Mouse (Mus musculus): ENCODE measurements around the gene Btg1. TPM values are rescaled to one million over a fixed set of nuclear protein-coding genes. Genes with fewer than 3 reads are reported as not detected.

Btg1 gene
- polyA plus RNA-seq, 1 experiment from 2014 or later, result 71.9 TPM

GRCm38 (mm10) chr10:96589781-96590180, 27.0 kb upstream of the Btg1 start:
- H3K9ac ChIP-seq, result no peak overlapping the region
- no peaks in the 10 kb centered on the region for H3K27me3 ChIP-seq
- no peaks in the 10 kb centered on the region for H3K9me3 ChIP-seq
- WGBS, result 87% methylated on average over 5 of the region's 5 CpGs
- peaks cover 5% of the 10 kb centered on the region; the same call in 1 of the 2 replicates for H3K4me1 ChIP-seq
- H3K27ac ChIP-seq, result no peak overlapping the region
- no peaks in the 10 kb centered on the region for H3K36me3 ChIP-seq
- no peak overlapping the region for H3K4me2 ChIP-seq (replicated peaks)
- H3K4me3 ChIP-seq, result no peak overlapping the region
- no peak for ATAC-seq (ENCODE audit: insufficient number of reproducible peaks, insufficient read depth, low FRiP score, low TSS enrichment)

DNA sequence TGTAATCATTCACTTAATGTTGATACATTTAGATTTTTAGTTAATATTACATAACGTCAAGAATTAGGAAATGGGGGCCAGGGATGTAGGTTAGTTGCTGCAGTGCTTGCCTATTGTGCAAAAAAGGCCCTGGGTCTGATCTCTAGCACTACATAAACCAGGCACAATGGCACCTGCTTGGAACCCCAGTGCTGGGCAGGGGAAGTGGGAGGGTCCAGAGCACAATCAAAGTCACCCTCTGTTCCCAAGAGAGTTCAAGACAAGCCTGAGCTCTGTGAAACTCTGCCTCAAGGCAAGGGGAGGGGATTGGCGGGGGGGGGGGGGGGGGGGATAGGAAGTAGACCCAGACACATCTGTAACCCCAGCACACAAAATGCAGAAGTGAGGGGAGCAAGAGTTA, 24.7 kb upstream of the Btg1 start:
- Histone ChIP-seq H3K4me1 (no peaks in the 10 kb centered on the region), H3K9ac (no peak overlapping the region), H3K4me3 (no peak overlapping the region), H3K27me3 (no peaks in the 10 kb centered on the region), H3K4me2 (replicated peaks) (no peak overlapping the region), H3K27ac (no peak overlapping the region), H3K36me3 (no peaks in the 10 kb centered on the region), H3K9me3 (no peaks in the 10 kb centered on the region)
- 68% methylated on average over 1 of the region's 2 CpGs for WGBS
- ATAC-seq (ENCODE audit: insufficient number of reproducible peaks, insufficient read depth, low FRiP score, low TSS enrichment), result no peak

GRCm38 (mm10) chr10:96595435-96596132, 21.2 kb upstream of the Btg1 start:
- Histone ChIP-seq H3K27ac (no peak overlapping the region), H3K9ac (no peak overlapping the region), H3K36me3 (no peaks in the 10 kb centered on the region), H3K4me3 (no peak overlapping the region), H3K9me3 (no peaks in the 10 kb centered on the region), H3K27me3 (no peaks in the 10 kb centered on the region), H3K4me1 (no peaks in the 10 kb centered on the region), H3K4me2 (replicated peaks) (no peak overlapping the region)
- ATAC-seq (ENCODE audit: insufficient number of reproducible peaks, insufficient read depth, low FRiP score, low TSS enrichment), result no peak
- WGBS, result 89% methylated on average over 10 of the region's 10 CpGs

DNA sequence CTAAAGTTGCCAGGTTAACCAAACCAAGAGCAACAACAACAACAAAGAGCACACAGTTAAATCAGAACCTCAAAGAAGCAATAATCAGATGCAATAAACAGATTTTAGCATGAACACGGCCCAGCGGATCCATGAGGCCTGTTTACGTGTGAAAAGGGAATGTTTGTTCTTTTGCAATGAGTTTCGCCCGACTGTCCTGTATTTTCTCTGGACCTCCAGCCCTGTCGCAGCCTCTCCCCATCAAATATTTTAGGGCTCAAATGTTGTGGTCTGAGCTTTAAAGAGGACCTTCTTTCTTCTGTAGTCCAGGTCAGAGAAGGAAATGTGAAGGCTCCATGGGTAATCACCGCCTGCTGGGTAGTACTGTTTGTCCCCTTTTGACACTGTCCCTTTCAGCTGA, 20.4 kb upstream of the Btg1 start:
- WGBS, result 89% methylated on average over 7 of the region's 7 CpGs
- H3K4me1 ChIP-seq, result no peaks in the 10 kb centered on the region
- H3K9ac ChIP-seq, result no peak overlapping the region
- H3K4me3 ChIP-seq, result no peak overlapping the region
- no peak overlapping the region for H3K4me2 ChIP-seq (replicated peaks)
- H3K27me3 ChIP-seq, result no peaks in the 10 kb centered on the region
- ATAC-seq (ENCODE audit: insufficient number of reproducible peaks, insufficient read depth, low FRiP score, low TSS enrichment), result no peak
- H3K27ac ChIP-seq, result no peak overlapping the region
- no peaks in the 10 kb centered on the region for H3K9me3 ChIP-seq
- no peaks in the 10 kb centered on the region for H3K36me3 ChIP-seq

- H3K9me3 ChIP-seq, result no peaks in the 10 kb centered on the region
- no peak overlapping the region for H3K4me3 ChIP-seq
- ATAC-seq (ENCODE audit: insufficient number of reproducible peaks, insufficient read depth, low FRiP score, low TSS enrichment), result no peak
- H3K27ac ChIP-seq, result no peak overlapping the region
- H3K4me2 ChIP-seq (replicated peaks), result no peak overlapping the region
- no peak overlapping the region for H3K9ac ChIP-seq
- no peaks in the 10 kb centered on the region for H3K36me3 ChIP-seq
- no peaks in the 10 kb centered on the region for H3K27me3 ChIP-seq
- no peaks in the 10 kb centered on the region for H3K4me1 ChIP-seq
- 91% methylated on average over 5 of the region's 5 CpGs for WGBS
These were observed 17.2 kb upstream of the Btg1 start for GRCm38 (mm10) chr10:96599641-96600040.

- 94% methylated on average over 4 of the region's 4 CpGs for WGBS
- H3K4me3 ChIP-seq, result no peak overlapping the region
These were observed 15.1 kb upstream of the Btg1 start for GRCm38 (mm10) chr10:96601670-96602069.

GRCm38 (mm10) chr10:96602339-96602738, 14.5 kb upstream of the Btg1 start:
- 78% methylated on average over 3 of the region's 3 CpGs for WGBS
- Histone ChIP-seq H3K27me3 (no peaks in the 10 kb centered on the region), H3K36me3 (no peaks in the 10 kb centered on the region), H3K4me2 (replicated peaks) (no peak overlapping the region), H3K9ac (no peak overlapping the region), H3K27ac (no peak overlapping the region), H3K4me3 (no peak overlapping the region), H3K4me1 (no peaks in the 10 kb centered on the region), H3K9me3 (no peaks in the 10 kb centered on the region)
- no peak for ATAC-seq (ENCODE audit: insufficient number of reproducible peaks, insufficient read depth, low FRiP score, low TSS enrichment)

More at GRCm38 (mm10) chr10:96601670-96602069, 15.1 kb upstream of the Btg1 start:
- H3K27me3 ChIP-seq, result no peaks in the 10 kb centered on the region
- H3K4me2 ChIP-seq (replicated peaks), result no peak overlapping the region
- no peaks in the 10 kb centered on the region for H3K9me3 ChIP-seq
- H3K9ac ChIP-seq, result no peak overlapping the region
- no peak overlapping the region for H3K27ac ChIP-seq
- no peaks in the 10 kb centered on the region for H3K4me1 ChIP-seq
- H3K36me3 ChIP-seq, result no peaks in the 10 kb centered on the region
- ATAC-seq (ENCODE audit: insufficient number of reproducible peaks, insufficient read depth, low FRiP score, low TSS enrichment), result no peak

GRCm38 (mm10) chr10:96605168-96605567, 11.6 kb upstream of the Btg1 start:
- 96% methylated on average over 1 of the region's 1 CpGs for WGBS
- Histone ChIP-seq H3K27me3 (no peaks in the 10 kb centered on the region), H3K9ac (no peak overlapping the region)

GRCm38 (mm10) chr10:96605856-96606255, 10.9 kb upstream of the Btg1 start:
- no peak overlapping the region for H3K4me3 ChIP-seq
- no peaks in the 10 kb centered on the region for H3K36me3 ChIP-seq
- no peak overlapping the region for H3K9ac ChIP-seq
- no peaks in the 10 kb centered on the region for H3K4me1 ChIP-seq
- H3K27ac ChIP-seq, result no peak overlapping the region
- ATAC-seq (ENCODE audit: insufficient number of reproducible peaks, insufficient read depth, low FRiP score, low TSS enrichment), result no peak
- no peak overlapping the region for H3K4me2 ChIP-seq (replicated peaks)
- no peaks in the 10 kb centered on the region for H3K27me3 ChIP-seq
- WGBS, result 85% methylated on average over 2 of the region's 2 CpGs
- H3K9me3 ChIP-seq, result no peaks in the 10 kb centered on the region

More at GRCm38 (mm10) chr10:96605168-96605567, 11.6 kb upstream of the Btg1 start:
- Histone ChIP-seq H3K9me3 (no peaks in the 10 kb centered on the region), H3K27ac (no peak overlapping the region), H3K4me3 (no peak overlapping the region), H3K4me2 (replicated peaks) (no peak overlapping the region), H3K4me1 (no peaks in the 10 kb centered on the region), H3K36me3 (no peaks in the 10 kb centered on the region)
- no peak for ATAC-seq (ENCODE audit: insufficient number of reproducible peaks, insufficient read depth, low FRiP score, low TSS enrichment)

DNA sequence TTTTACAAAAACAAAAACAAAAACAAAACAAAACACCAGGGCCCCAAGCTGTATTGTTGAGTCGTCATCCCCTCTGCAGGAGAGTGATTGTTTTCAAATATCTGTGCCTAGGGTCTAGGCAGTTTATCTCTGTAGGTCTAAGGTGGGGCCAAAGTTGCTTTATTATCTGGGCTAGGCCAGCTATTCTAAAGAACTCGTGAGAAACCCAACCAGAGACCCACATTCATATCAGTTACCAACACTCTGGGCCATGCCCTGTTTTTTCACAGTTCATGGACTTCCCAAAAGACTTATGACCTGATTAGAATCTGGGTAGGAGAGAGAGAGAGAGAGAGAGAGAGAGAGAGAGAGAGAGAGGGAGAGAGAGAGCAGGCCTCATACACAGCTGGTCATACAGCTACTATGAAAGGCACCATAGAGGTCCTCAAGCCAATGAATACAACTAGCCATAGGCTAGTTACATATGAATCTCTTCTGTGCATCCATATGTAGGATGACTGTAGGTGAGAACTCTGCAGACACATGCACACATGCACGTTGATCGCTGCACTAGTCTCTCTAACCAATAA, 9.1 kb upstream of the Btg1 start:
- no peak overlapping the region for H3K4me2 ChIP-seq (replicated peaks)
- no peaks in the 10 kb centered on the region for H3K27me3 ChIP-seq
- 88% methylated on average over 4 of the region's 4 CpGs for WGBS
- H3K4me1 ChIP-seq, result no peaks in the 10 kb centered on the region
- H3K36me3 ChIP-seq, result no peaks in the 10 kb centered on the region
- H3K4me3 ChIP-seq, result no peak overlapping the region
- no peaks in the 10 kb centered on the region for H3K9me3 ChIP-seq
- ATAC-seq (ENCODE audit: insufficient number of reproducible peaks, insufficient read depth, low FRiP score, low TSS enrichment), result no peak
- no peak overlapping the region for H3K9ac ChIP-seq
- no peak overlapping the region for H3K27ac ChIP-seq

DNA sequence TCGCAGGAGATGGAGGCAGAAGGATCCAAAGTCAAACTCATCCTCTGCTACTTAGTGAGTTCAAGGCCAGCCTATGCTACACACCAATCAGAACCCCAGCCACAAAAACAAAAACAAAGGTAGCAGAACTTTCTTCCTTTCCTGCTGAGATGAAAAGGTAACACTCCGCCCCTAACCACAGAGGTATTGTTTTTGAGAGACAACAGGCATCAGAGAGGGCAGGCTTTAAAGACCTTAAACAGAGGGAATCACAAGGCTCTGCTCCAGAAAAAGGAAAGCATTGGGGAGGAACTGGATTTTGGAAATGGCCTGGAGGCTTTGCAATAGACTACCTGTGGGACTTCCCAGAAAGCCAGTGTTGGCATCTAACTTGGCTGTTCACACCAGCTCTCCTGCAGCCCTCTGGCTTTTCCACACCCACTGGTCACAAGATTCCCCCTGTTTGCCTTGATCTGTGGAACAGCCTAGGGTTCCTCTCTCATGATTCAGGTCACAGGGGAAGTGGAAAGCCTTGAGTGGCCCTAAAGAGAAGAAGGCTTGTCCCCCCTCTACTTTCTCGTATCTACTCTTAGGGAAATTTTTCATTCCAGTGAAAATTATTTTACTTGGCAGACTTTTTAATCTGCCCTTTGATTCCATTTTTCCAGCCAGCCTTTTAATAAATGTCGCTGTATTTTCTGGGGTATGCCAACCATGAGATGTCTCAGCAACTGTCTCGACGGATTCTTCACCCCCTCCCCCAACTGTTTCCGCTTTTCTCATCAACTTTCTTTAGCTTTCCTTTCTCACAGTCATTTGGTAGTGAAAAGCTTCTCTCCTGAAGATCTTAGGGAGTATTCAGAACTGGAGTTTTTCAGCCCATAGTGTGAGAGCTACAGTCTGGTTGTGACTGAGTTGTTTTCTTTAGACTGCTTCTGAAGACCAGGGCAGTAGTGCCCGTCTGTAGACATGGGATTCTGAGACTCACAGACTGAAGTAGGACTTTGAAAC, 7.2 kb upstream of the Btg1 start:
- H3K36me3 ChIP-seq, result no peaks in the 10 kb centered on the region
- H3K27me3 ChIP-seq, result no peaks in the 10 kb centered on the region
- no peak overlapping the region for H3K27ac ChIP-seq
- 83% methylated on average over 8 of the region's 8 CpGs for WGBS
- H3K9ac ChIP-seq, result no peak overlapping the region
- no peak overlapping the region for H3K4me2 ChIP-seq (replicated peaks)
- H3K4me3 ChIP-seq, result no peak overlapping the region
- no peaks in the 10 kb centered on the region for H3K9me3 ChIP-seq
- no peak for ATAC-seq (ENCODE audit: insufficient number of reproducible peaks, insufficient read depth, low FRiP score, low TSS enrichment)
- no peaks in the 10 kb centered on the region for H3K4me1 ChIP-seq

Data from embryonic facial prominence, embryonic 12.5 days (tissue).